Mouse (Mus musculus): ENCODE data around the gene Wrb. TPM values are rescaled to one million over a fixed set of nuclear protein-coding genes. Genes with fewer than 3 reads are reported as not detected.

Wrb gene
- polyA plus RNA-seq, 1 experiment: 23.2 TPM

GRCm38 (mm10) chr16:96179156-96179555 is 33.9 kb downstream of the Wrb start:
- Histone ChIP-seq H3K4me3 (ENCODE audit: low read depth, low read length) (no peak overlapping the region), H3K36me3 (ENCODE audit: control insufficient read depth, insufficient read depth, low read length, poor library complexity, severe bottlenecking) (no peaks in the 10 kb centered on the region), H3K27me3 (ENCODE audit: control insufficient read depth, insufficient read depth, low read length, poor library complexity, severe bottlenecking) (no peaks in the 10 kb centered on the region), H3K4me1 (ENCODE audit: control insufficient read depth, insufficient read depth, low read length) (no peaks in the 10 kb centered on the region), H3K9me3 (replicated peaks; ENCODE audit: control insufficient read depth, insufficient read depth, low read length, poor library complexity, severe bottlenecking) (peaks cover 3% of the 10 kb centered on the region; the same call in 1 of the 2 replicates), H3K27ac (ENCODE audit: insufficient read depth, low read length) (no peak overlapping the region), H3K9ac (ENCODE audit: low read depth, poor library complexity, severe bottlenecking) (no peak overlapping the region)
- TF ChIP-seq POLR2A (IDR thresholded peaks at IDR 0.05; ENCODE audit: insufficient read depth, low read length) (no peak), EP300 (IDR thresholded peaks at IDR 0.05; ENCODE audit: insufficient read depth, low read depth, low read length) (no peak), CTCF (IDR thresholded peaks at IDR 0.05; ENCODE audit: low read depth, low read length) (no peak)

DNA sequence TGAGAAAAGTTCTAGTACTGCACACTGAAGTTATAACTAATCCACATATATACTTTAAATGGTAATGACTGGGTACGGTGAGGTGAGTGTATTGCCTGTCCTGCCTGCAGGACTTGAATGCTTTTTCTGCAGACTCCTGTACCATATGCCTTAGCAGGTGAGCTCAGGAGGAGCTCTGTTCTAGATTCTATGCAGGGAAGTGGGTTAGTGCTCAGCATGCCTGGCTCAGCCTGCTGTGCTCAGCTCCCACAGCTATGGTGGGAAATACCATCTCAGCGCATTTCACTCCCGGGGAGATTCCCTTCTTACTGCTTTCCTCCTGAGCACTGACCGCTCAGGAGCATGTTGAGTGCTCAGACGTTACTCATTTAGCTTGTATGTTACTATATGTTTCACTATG is 42.4 kb downstream of the Wrb start:
- H3K9me3 ChIP-seq (replicated peaks; ENCODE audit: control insufficient read depth, insufficient read depth, low read length, poor library complexity, severe bottlenecking): no peaks in the 10 kb centered on the region
- no peak overlapping the region for H3K9ac ChIP-seq (ENCODE audit: low read depth, poor library complexity, severe bottlenecking)
- no peak overlapping the region for H3K27ac ChIP-seq (ENCODE audit: insufficient read depth, low read length)
- peaks cover 2% of the 10 kb centered on the region for H3K4me1 ChIP-seq (ENCODE audit: control insufficient read depth, insufficient read depth, low read length)
- TF ChIP-seq CTCF (IDR thresholded peaks at IDR 0.05; ENCODE audit: low read depth, low read length) (no peak), POLR2A (IDR thresholded peaks at IDR 0.05; ENCODE audit: insufficient read depth, low read length) (no peak), EP300 (IDR thresholded peaks at IDR 0.05; ENCODE audit: insufficient read depth, low read depth, low read length) (no peak)
- H3K27me3 ChIP-seq (ENCODE audit: control insufficient read depth, insufficient read depth, low read length, poor library complexity, severe bottlenecking): no peaks in the 10 kb centered on the region
- H3K36me3 ChIP-seq (ENCODE audit: control insufficient read depth, insufficient read depth, low read length, poor library complexity, severe bottlenecking): no peaks in the 10 kb centered on the region
- H3K4me3 ChIP-seq (ENCODE audit: low read depth, low read length): no peak overlapping the region

- H3K27ac ChIP-seq (ENCODE audit: insufficient read depth, low read length): no peak within 1 kb of the TSS
- TF ChIP-seq EP300 (IDR thresholded peaks at IDR 0.05; ENCODE audit: insufficient read depth, low read depth, low read length) (no peak), POLR2A (IDR thresholded peaks at IDR 0.05; ENCODE audit: insufficient read depth, low read length) (peak; percentile 71), CTCF (IDR thresholded peaks at IDR 0.05; ENCODE audit: low read depth, low read length) (no peak)
- no peaks in the 10 kb centered on the region for H3K9me3 ChIP-seq (replicated peaks; ENCODE audit: control insufficient read depth, insufficient read depth, low read length, poor library complexity, severe bottlenecking)
- peak within 1 kb of the TSS; percentile 69 for H3K4me3 ChIP-seq (ENCODE audit: low read depth, low read length)
- H3K9ac ChIP-seq (ENCODE audit: low read depth, poor library complexity, severe bottlenecking): peak within 1 kb of the TSS; percentile 48
- H3K27me3 ChIP-seq (ENCODE audit: control insufficient read depth, insufficient read depth, low read length, poor library complexity, severe bottlenecking): no peaks in the 10 kb centered on the region
- peaks cover 2% of the 10 kb centered on the region for H3K4me1 ChIP-seq (ENCODE audit: control insufficient read depth, insufficient read depth, low read length)
- H3K36me3 ChIP-seq (ENCODE audit: control insufficient read depth, insufficient read depth, low read length, poor library complexity, severe bottlenecking): no peaks in the 10 kb centered on the region
These were observed 46.6 kb downstream of the Wrb start, which contains the start of gene Lca5l for GRCm38 (mm10) chr16:96191531-96192506. TSS of gene Lca5l (minus strand) at chr16:96192271.

GRCm38 (mm10) chr16:96199913-96200701 is 54.9 kb downstream of the Wrb start, which contains the start of gene Sh3bgr:
TSS of gene Sh3bgr (plus strand) at chr16:96200450.
- H3K36me3 ChIP-seq (ENCODE audit: control insufficient read depth, insufficient read depth, low read length, poor library complexity, severe bottlenecking): no peaks in the 10 kb centered on the region
- H3K27ac ChIP-seq (ENCODE audit: insufficient read depth, low read length): no peak within 1 kb of the TSS
- H3K4me1 ChIP-seq (ENCODE audit: control insufficient read depth, insufficient read depth, low read length): no peaks in the 10 kb centered on the region
- peak within 1 kb of the TSS; percentile 44 for H3K4me3 ChIP-seq (ENCODE audit: low read depth, low read length)
- no peaks in the 10 kb centered on the region for H3K27me3 ChIP-seq (ENCODE audit: control insufficient read depth, insufficient read depth, low read length, poor library complexity, severe bottlenecking)
- no peak for TF ChIP-seq EP300 (IDR thresholded peaks at IDR 0.05; ENCODE audit: insufficient read depth, low read depth, low read length)
- TF ChIP-seq CTCF (IDR thresholded peaks at IDR 0.05; ENCODE audit: low read depth, low read length): no peak
- TF ChIP-seq POLR2A (IDR thresholded peaks at IDR 0.05; ENCODE audit: insufficient read depth, low read length): no peak
- H3K9me3 ChIP-seq (replicated peaks; ENCODE audit: control insufficient read depth, insufficient read depth, low read length, poor library complexity, severe bottlenecking): no peaks in the 10 kb centered on the region
- peak within 1 kb of the TSS; percentile 41 for H3K9ac ChIP-seq (ENCODE audit: low read depth, poor library complexity, severe bottlenecking)

DNA sequence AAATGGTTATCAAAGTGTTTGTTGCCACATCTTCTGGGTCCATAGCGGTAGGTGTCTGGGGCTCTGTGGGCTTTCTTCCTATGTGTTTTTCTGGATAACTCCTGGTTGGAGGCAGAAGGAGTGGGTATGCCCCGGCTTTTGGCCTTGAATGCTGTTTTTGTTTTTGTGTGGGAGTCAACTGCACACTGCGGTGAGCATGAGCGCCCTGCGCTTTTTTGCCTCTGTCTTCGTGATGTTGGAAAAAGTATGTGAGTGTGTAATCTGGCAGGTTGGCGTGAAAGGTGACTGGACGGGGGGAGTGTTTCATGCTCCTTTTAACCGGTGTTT is 55.5 kb downstream of the Wrb start:
- Histone ChIP-seq H3K9me3 (replicated peaks; ENCODE audit: control insufficient read depth, insufficient read depth, low read length, poor library complexity, severe bottlenecking) (no peaks in the 10 kb centered on the region), H3K27ac (ENCODE audit: insufficient read depth, low read length) (no peak overlapping the region), H3K9ac (ENCODE audit: low read depth, poor library complexity, severe bottlenecking) (peak overlapping the region; percentile 41), H3K4me3 (ENCODE audit: low read depth, low read length) (peak overlapping the region; percentile 44), H3K36me3 (ENCODE audit: control insufficient read depth, insufficient read depth, low read length, poor library complexity, severe bottlenecking) (no peaks in the 10 kb centered on the region), H3K27me3 (ENCODE audit: control insufficient read depth, insufficient read depth, low read length, poor library complexity, severe bottlenecking) (no peaks in the 10 kb centered on the region), H3K4me1 (ENCODE audit: control insufficient read depth, insufficient read depth, low read length) (no peaks in the 10 kb centered on the region)
- TF ChIP-seq POLR2A (IDR thresholded peaks at IDR 0.05; ENCODE audit: insufficient read depth, low read length) (no peak), EP300 (IDR thresholded peaks at IDR 0.05; ENCODE audit: insufficient read depth, low read depth, low read length) (no peak), CTCF (IDR thresholded peaks at IDR 0.05; ENCODE audit: low read depth, low read length) (no peak)
